Mouse (Mus musculus) thymus, adult 18-20 months (tissue): Measurements from ENCODE around the gene Rap1gap2.

ENCODE experiments used
- DNase-seq, 2 experiments: peaks; one replicate each; pipeline ENCODE4 v3.0.0; 2022; ENCODE audit warnings: mixed read lengths in 2 of 2

Gene Rap1gap2

DNA sequence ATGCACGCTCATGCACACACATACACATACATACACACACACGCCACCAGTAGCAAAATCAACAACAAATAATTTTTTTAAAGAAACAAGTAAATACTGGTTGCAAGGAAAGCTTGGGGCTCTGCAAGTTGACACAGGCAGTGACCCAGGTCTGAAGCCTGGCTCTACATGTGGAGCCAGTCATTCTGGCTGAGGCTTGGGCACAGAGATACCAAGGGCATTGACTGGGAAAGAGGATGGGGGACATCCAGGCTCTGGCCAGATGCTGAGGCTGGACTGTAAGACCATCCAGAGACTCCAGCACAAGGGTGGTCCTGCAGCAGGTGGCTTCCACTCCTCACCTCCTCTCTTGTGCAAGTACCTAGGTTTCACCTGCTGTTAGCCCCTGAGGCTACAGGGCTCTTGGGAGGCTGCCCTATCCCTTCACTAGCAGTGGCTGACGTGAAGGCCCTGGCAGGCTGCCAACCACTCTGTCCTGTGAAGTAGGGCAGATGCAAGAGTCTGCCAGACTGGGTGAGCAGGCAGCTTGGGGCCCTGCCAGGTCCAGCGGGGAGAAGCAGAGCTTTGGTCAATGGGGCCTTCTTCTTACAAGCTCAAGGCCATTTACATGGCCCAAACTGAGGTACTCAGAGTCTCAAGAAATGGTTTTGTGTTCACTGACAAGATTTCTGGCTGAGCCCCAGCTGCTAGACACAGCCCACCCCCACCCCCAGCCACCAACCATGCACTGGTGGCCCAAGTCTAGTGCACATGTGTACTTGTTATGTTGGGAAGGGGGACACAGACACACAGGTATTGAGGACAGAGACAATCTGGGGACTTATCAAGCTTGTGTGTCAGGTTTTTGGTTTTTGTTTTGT lies 201.9 kb downstream of the Rap1gap2 start:
- DNase-seq, result peak; percentile 17 to 31

DNA sequence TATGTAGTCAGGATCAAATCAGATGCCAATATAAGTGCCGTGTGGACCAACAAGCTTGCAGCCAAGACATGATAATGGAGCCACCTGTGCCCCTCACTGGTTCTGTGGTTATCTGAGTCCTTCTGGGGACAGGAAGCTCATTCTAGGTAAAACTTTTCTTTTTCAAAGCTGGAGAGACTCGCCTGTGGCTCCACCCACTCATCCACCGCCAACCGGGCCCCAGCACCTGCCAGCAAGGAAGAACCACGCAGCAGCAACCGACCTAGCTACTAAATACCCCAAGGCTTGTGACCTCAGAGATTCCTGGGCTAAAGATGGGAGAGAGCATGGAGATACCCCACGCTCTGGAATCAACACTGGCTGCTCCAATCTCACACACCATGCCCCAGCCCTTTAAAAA lies 205.5 kb downstream of the Rap1gap2 start:
- DNase-seq, result peak; percentile 30 to 32

- DNase-seq, result no peak
Measured at GRCm38 (mm10) chr11:74404216-74404615, 206.5 kb downstream of the Rap1gap2 start.

- peak in 1 of 2 experiments; percentile 29 for DNase-seq
Measured at GRCm38 (mm10) chr11:74402126-74402525, 208.6 kb downstream of the Rap1gap2 start.

DNA sequence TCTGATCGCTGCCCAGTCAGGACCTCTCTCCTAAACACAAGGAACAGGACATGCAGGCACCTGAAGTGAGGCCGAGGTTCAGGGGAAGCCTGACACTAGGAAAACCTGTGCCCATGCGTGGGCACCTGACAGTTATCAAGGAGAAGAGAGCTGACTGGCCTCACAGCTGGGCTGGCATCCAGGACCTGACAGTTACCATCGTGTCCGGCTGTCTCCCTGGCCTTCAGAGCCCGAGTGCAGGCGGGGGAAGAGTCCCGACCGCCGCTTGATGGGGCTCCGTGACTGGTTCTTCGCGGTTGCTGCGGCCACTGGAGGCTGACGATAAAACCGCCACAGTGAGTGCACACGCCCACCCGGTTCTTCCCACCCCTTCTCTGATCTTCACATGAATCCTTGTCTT lies 215.1 kb downstream of the Rap1gap2 start:
- no peak for DNase-seq

DNA sequence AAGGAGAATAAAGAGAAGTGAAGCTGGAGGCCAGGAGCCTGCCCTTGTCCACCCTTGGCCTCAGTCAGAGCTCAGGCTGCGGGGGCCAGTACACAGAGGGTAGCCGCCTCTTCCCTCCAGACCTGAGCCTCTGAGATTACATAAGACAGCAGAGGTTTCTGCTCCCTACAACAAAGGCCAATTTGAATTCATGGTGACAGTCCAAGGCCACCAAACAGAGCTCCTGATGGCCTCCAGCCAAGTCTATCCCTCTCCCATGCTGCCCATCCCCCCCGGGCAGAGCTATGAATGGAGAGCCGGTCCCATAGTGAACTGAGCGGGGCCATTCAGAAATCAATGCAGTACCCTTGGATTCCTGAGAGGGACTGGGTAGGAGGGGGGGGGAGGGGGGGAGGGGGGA lies 217.2 kb downstream of the Rap1gap2 start:
- DNase-seq, result no peak

- DNase-seq, result no peak
Measured at GRCm38 (mm10) chr11:74392903-74393302, 217.8 kb downstream of the Rap1gap2 start.

DNA sequence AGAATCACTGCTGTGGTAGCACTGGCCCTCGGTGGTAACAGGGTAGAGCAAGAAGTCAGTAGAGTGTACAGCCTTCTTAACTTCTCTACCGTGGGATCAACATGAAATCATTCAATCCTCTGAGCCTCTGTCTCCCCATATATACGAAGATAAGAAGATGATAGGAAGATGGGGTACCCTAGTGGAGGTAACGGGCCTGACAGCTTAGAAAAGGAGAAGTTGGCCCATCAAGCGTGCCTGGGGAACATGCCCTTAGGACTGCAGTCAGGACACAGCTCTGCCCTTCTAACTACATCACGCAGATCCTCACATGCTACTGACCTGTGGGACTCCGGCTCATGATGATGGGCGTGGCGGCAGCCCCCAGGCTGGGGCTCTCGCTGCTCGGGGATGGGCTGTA lies 218.8 kb downstream of the Rap1gap2 start:
- no peak for DNase-seq

- DNase-seq, result no peak
Measured at GRCm38 (mm10) chr11:74387203-74387602, 223.5 kb downstream of the Rap1gap2 start.

DNA sequence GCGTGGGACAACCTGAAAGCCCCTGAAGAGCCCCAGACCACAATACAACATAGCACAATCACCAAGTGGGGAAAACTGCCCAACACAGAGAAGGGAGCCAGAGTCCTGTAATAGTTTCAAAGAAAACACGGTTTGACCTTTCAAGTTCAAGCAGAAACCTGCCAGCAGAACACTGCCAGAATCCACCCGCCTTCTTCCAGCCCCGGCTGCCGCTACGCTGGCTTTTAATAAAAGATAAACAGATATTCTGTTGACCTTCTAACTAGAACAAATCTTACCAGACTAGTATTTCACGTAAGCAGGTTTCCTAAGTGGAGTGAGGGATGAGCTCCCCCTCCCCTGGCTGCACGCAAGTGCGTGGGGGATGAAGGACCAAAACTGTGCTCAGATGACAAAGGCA lies 225.0 kb downstream of the Rap1gap2 start:
- no peak for DNase-seq

GRCm38 (mm10) chr11:74379166-74379873 lies 231.4 kb downstream of the Rap1gap2 start:
- DNase-seq, result no peak

DNA sequence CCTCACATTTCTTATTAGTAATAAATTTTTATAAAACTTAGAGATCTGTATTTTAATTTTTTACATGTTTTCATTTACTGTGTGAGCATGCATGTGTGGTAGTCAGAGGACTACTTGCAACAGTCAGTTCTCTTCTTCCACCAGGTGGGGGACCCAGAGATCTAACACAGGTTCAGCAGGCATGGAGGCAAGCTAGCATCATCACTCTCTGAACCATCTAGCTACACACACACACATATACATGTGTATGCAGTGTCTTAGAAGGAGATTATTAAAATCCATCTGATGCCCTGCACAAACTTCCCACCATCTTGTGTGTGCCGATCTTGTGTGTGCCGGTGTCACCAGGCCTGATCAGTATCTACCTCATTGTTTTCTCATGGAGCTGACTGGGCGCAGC lies 233.9 kb downstream of the Rap1gap2 start:
- no peak for DNase-seq

- DNase-seq, result peak in 1 of 2 experiments; percentile 15
Measured at GRCm38 (mm10) chr11:74371393-74372100, 239.2 kb downstream of the Rap1gap2 start.

- no peak for DNase-seq
Measured at GRCm38 (mm10) chr11:74361769-74362168, 248.9 kb downstream of the Rap1gap2 start, which contains the start of gene Olfr412. Olfr412 (plus strand) TSS chr11:74362069.

DNA sequence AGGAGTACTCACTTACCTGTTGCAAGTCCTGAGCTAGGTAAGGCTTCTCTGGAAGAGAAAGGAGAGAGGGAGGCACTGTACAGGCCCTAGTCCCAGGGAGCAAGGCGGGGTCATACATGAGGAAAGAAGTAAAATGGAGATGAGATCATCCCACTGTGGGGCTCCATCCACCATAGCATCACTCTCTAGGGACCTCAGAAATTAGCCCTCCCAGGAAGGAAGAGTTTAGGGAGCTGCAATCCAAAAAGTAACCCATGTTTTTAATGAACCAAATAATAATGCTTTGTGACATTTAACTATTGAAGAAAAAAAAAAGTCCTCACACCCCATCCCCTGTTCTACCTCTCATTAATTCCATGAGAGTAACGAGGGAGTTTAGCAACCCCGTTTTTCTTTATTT lies 258.2 kb downstream of the Rap1gap2 start, which contains the start of gene Olfr411:
Gene Olfr411, minus strand, starts transcription at position 101 of the 400 bp plus-strand sequence.
- DNase-seq, result no peak

DNA sequence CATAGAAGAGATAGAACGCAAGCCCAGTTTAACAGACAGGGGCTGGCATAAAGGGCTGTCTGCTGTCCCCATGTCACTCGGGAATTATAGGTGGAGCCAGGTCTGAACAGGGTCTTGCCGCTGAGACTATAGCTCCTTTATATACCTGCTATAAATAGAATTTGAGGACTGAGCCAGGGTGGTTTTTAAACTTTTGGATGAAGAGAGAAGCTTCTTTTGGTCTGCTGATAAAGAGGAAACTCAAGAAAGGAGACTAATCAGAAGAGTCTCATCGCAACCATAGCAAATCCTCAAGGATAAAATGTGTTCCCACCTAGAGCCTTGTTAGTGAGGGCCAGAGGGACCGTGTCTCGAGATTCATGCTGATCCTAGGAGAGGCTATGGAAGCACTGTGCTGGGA lies 272.8 kb downstream of the Rap1gap2 start, which contains the start of gene Olfr410:
Gene Olfr410, minus strand, starts transcription at position 101 of the 400 bp plus-strand sequence.
- no peak for DNase-seq
